Mouse (Mus musculus): ENCODE measurements at regions not wholly inside any gene's neighbourhood (a gene's known extent, or its start where the extent isn't known, plus 50 kb on each side); places are given as distances from the start of the nearest gene placed in this dataset.

DNA sequence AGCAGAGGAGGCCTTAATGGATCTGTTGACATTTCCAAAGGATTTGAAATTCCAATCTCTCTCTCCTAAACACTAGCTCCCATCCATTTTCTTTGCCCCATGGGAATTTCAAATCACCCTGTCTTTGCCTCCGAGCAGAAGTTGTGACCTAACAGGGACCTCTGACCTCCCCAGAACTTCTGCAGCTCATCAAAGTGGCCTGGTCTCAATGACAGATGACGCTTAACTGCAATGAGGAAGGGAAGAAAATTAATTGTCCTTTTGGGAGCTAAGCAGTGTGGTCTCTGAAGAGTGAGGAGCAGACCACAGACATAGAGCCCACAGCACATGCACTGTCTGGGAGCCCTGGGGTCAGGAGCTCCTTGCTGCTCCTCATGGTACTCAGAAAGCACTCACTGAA, 155.3 kb downstream of the Tox3 start:
- intact Hi-C loops (cut with DNase I): no loop called here

DNA sequence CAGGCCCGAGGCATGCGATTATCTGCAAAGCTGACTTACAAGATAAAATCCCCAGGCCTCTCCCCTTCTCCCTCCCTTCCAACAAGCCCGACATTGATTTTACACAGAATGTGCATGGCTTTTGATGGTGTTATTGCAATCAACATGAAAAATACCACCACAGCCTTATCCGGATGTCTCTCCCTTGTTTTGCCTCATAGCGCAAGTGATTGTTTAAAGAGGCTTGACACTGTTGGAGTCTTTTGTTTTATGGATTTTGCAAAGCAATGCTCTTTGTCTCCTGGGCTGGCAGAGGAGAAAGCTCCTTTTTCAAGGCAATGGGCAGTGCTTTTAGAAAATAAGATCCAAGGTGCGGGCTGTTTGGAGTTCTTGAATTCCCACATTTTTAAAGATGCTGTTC, 165.3 kb downstream of the Tox3 start:
- intact Hi-C loops (cut with DNase I): no loop called here

DNA sequence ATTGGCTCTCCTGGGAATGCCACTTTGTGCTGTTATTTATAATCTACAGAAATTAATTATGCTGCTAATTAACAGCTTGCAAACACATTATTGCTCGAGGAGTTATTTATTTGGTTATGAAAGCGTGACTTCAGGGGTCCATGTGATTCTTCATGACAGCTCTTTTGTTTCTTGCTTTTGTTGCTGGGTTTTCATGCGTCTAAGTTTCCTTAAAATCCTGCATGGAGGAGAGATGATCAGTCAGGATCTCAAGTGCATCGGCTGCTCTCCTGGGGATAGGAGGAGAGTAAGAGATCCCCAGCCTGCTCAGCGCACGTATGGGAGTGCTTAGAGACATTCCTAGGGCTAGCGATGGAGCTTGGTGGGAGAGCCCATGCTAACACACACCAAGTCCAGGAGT, 171.4 kb downstream of the Tox3 start:
- intact Hi-C loops (cut with DNase I): no loop called here

DNA sequence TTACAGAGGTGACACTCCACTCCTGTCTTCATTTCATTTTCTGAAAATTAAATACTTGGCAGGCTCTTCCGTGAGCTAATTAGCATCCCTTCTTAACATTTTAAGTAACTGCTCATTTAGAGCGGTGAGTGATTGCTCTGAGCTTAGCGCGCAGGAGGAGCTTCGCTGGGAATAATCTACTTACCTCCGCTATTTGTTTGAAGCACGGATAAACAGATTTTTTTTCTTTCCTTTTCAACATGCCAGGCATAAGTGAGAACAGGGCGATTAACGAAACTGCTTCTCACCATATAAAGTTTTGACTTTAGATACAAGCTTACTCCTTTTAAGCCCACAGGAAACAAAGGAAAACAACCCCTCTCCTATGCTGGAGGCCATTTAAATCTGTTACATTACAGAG, 171.8 kb downstream of the Tox3 start:
- intact Hi-C loops (cut with DNase I): no loop called here

DNA sequence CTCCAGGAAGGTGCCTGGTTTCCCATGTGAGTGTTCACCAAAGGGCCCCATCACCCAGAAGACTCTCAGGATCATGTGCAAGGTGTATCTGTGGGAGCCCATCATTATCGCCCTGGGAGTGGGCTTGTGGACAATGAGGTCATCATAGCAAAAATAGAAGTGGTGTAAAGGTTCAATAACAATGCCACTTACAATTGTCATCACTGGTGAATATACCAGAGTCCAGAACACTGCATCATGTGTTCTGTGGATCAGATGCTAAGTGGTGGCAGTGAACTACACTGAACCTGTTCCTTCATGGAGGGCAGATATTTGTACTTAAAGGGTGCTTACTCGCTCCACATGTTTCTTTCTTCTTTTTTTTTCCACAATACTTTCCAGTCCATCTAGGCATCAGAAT, 181.5 kb downstream of the Tox3 start:
- intact Hi-C loops (cut with DNase I): no loop called here

DNA sequence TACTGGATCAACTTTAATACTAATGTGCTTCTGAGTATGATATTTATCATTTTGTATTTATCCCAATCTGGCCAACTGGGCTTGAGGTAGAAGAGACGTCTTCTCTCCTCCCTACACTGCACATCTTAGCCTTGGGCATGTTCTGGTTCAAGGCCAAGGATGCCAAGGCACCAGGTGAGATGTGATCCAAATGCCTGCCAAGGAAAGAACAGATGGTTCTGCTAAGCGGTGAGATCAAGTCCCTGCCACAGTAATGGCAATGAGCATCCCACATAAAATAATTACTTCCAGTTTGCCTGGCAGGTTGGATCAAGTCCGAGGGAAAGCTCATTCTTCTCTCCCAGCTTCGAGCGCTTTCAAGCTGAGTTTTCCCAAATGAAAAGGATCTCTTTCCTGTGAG, 196.7 kb downstream of the Tox3 start:
- intact Hi-C loops (cut with DNase I): no loop called here

DNA sequence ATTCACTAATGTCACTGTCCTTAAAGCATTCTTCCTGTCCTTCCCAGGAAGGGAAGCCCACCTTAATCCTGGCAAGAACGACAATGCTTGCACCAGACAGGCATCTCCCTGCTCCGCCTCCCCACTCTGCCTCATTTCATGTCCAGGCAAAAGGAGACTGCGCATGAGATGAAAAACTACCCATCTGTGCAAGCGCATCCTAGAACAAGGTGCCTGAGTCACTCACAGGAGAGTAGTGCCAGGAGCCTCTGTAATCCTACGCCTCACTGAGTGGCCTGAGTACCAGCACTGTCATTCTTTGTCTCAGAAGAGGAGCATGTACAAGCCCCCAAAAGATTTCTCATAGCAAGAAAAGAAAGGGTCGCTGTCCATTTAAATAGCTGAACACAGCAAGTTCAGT, 198.2 kb downstream of the Tox3 start:
- intact Hi-C loops (cut with DNase I): no loop called here

DNA sequence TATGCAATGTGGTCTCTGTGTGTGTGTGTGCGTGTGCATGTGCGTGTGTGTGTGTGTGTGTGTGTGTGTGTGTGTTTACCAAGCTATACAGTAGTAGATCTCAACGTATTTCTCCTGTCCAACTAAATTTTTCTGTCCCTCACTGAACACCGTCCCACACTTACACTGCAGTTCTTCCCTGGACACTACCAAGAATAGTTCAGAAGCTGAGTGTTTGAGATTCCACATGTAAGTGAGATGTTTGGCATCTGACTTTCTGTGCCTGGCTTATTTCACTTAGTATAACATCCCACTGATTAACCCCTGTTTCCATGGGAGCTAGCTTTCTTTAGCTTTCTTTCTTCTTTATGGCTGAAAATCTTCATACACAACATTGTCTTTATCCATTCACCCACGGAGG, 213.5 kb downstream of the Tox3 start:
- intact Hi-C loops (cut with DNase I): no loop called here

DNA sequence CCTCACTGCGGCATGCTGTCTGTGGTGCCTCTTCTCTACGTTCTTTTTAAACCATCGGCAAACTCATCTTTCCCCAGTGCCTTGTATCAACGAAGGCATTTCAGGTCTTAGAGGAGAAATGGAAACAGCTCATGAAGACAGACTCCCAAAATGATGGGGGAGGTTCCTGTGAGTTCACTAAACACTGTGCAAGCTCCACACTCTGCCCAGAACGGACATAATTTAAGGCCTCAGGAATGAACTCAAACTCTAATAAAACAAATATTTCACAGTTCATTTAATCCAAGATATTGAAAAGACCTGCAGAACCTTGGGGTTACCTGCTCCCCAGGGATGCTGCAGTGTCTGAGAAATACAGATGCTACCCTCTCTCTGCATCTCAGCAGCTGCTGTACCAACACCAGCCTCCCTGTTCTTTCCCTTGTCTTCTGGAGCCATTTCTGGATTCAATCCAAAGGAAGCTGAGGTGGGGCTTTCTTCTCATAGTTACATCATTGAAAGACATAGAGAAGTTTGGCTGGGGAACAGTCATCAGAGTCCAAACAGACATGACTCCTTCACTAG, 217.4 kb downstream of the Tox3 start:
- intact Hi-C loops (cut with DNase I): no loop called here

DNA sequence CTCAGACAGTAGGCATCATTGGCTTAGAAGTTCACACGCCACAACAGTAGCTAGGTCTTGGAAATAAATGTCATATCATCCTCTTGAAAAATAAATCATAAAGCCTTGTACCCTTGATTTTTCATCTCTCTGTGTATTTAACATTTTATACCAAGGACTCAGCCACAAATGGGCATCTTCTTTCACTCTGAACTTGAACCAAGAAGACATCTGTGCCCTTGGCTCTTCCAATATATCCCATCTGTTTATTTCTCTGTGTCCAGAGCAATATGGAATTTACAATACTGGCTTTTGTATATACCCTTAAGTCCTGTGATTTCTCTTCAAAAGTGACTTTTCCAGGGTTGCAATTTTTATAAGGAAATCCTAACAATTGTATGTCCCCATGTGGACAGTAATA, 222.7 kb downstream of the Tox3 start:
- intact Hi-C loops (cut with DNase I): no loop called here

DNA sequence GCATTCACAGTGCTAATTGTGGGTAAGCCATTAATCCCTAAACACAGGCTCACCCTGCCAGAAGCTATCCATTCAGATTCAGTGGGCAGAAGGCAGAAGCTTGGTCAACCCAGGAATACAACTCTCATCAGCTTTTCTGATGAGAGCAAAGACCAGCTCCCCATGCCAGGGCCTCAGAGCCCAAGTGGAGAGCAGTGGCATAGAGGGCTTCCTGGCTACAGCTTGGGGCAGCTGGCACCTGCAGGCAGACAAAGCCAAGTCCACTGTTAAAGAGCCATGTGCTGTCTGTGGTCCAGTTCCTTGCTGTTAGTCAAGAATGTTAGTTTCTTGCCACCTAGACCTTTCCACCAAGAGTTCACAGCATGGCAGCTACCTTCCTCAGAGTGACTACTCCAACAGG, 225.0 kb downstream of the Tox3 start:
- intact Hi-C loops (cut with DNase I): no loop called here

DNA sequence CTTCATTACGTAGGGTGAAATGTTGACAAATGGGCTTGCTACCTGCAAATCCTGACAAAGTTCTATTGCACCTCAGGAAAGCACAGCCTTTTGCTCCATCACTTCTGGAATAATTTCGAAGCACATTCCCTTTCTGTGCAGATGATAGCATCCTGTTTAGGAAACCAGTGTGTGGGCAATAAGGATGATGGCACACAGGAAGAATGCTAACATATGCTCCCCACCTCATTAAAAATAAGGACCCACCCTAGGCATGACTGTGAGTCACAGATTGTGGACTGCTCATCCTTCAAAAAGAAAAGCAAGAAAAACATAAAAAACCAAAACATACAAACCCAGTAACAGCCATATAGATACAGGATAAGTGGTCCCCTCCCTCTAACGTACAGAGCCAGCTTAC, 226.2 kb downstream of the Tox3 start:
- intact Hi-C loops (cut with DNase I): no loop called here

DNA sequence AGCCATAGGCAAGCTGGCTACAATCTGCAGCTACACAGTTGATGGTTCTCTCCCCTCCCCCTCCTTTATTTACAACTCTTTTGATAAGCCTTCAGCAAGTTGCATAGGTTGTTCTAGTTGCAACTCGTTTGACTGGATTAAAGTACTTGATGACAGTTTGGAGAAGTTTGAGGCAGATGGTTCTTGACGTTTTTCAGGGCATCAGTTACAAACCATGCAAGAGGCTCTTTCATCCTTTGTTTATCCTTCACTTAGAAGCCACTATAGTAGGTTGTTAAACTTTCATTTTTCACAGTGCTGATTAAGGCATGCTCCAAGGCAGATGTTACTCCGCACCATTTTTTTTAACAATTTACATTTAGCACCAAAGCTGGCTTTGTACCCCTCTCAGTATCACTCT, 227.1 kb downstream of the Tox3 start:
- intact Hi-C loops (cut with DNase I): no loop called here

DNA sequence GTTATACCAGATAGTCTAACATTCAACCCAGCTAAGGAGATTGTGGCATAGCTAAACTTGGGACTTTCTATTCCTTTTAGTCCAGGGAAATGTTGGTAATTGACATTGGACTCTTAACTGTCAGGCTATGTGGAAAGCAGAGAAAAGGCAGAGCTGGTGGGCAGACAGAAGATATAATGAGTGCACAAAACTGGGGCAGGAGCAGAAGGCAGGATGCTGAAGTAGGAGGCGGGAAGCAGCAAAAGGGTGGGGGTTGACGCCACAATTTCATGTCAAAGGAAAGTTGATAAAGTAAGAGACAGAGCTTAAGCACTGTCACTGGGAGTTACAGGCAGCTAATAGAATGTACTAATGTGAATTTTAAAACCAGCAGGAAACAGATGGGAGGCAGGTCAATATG, 232.7 kb downstream of the Tox3 start:
- intact Hi-C loops (cut with DNase I): no loop called here

DNA sequence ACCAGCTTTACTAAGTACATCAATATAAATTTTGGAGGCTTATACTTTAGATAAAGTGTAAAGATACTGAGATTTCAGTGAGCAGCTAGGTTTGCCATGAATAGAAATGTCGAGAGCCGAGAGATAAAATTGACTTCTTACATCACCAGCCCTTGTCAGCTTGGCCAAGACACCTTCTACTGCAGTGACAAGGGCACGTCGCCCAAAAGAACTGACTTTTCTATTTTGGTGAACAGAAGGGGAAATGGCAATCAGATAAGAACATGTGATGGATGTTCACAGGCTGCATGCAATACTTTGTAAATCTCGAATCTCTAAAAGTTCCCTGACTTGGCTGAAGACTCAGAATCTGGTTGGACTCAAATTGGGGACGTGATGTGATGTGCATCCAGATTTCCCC, 247.6 kb downstream of the Tox3 start:
- intact Hi-C loops (cut with DNase I): no loop called here

DNA sequence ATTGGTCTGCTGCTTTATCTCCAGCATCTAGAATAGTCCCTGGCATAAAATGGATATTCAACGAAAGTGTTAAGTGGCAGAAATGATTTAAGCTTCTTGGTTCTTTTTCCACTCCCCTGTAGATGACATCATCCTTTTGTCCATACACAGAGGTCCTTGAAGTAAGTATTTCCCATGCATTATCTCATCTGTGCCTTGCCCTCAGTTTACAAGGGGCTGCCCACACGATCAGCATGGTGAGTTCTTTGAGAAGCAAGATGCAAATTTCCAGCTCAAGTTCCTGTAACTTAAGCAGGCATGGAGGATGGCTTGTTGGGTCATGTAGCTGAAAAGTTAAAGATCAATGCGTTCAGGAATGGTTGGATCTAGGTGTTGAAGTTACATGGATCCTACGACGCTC, 265.5 kb downstream of the Tox3 start:
- intact Hi-C loops (cut with DNase I): no loop called here

DNA sequence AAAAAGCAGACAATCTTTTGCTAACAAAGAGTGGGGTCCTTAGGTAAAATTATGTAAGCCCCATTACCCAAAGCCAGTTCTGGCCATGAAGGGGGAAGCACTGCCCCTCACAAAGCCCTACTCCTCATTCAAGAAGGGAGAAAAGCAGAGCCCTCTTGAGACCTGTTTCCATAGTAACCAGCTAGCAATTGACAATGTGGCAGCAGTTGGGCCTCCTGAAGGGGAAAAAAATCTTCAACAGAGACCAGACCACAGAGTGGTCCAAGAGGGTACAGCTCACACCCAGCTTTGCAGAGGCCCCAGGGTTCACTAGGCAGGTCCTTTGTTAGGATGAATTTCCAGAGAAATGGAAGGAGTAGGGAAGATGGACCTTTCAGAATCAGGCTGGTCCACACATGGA, 271.8 kb downstream of the Tox3 start:
- intact Hi-C loops (cut with DNase I): no loop called here

DNA sequence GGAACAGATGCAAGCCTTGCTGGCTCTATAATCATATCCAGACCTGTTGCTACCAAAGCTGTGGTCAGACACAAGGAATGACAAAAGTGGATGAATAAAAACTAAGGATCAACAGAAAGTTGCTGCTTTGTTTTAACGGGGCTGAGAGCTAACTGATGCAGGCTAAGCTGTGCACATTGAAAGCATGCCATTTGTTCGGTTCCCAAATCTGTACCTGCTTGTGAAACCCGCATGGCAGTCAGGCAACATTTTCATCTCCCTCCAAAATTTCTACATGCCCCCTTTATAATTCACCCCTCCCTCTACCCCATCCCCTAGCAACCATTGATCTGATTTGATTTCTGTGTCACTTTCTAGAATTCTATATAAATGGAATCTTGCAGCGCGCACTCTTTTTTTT, 272.3 kb downstream of the Tox3 start:
- intact Hi-C loops (cut with DNase I): no loop called here

DNA sequence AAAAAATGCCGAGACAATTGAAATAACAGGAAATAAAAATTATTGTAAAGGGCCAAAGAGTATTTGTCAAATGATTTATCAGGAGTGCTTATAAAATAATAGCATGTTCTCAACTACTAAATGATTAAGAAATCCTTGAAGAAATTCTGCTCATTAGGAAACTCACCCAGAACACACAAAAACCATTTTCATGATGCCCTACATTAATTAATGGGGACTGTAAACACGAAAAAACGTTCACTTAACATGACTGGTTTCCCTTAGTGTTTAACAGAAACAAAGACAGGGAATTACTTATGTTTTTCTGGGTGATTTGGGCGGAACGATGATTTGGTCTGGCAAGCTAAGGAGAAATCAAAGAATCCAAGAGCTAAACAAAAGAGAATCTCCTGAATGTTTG, 278.1 kb downstream of the Tox3 start:
- intact Hi-C loops (cut with DNase I): no loop called here

DNA sequence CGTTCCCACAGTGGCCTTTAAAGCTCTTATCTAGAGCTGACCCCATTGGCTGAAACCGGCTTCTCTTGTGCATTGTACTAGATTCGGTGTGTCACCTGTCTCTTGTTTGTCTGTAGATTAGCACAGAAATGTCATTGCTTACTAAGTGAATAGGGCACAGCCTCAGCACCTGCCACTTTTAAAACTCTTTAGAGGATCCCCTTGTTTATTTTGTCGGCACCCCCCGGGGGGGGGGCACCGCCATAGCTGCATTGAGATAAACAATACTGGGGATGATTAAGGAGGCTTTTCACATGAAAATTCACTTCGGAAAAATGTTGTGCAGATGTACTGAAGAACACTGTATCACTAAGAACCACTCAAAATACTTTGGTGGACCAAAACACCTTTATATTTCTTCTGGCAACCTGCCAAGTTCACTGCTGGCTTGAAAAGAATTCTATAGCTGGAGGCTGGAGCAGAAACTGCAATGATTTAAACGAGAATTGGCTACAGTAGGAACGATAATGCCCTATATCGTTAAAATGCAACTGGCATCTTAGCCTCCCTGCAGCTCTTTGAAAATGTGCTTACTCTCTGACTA, 278.6 kb downstream of the Tox3 start:
- intact Hi-C loops (cut with DNase I): no loop called here

DNA sequence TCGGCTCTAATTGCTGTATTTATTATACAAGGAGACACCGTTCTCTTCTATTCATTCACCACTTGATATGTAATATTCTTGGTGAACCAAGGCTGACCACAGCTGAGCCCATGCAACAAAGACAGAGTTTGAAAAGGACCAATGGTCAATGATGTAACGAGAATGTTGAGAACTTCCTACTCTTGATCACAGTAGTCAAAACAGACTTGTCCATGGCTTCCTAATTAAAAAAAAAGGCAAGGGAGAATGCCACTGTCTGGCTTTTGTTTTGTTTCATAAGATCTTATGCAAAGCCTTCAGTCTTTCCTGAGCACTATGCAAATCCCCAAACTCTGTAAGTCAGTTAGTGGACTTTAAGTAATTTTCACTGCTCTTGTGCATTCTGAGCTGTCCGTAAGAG, 279.7 kb downstream of the Tox3 start:
- intact Hi-C loops (cut with DNase I): no loop called here

DNA sequence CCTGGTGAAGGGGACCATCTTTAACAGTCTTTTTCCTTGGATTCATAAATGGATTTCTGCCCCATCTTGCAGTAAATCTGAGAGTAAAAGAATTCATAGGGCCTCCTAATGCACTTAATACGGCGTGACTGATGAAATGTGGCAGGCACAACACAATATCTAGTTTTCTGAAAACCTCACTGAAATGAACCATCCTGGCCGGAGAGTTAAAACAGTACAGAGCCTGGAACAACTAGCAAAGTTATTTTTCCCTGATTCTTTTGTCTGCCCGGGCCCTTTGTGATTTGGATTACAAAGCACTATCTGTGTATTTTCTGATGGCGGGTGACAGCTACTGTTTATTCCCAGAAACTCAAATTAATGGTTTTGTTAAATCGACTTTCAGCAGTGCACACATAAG, 283.8 kb downstream of the Tox3 start:
- intact Hi-C loops (cut with DNase I): no loop called here

DNA sequence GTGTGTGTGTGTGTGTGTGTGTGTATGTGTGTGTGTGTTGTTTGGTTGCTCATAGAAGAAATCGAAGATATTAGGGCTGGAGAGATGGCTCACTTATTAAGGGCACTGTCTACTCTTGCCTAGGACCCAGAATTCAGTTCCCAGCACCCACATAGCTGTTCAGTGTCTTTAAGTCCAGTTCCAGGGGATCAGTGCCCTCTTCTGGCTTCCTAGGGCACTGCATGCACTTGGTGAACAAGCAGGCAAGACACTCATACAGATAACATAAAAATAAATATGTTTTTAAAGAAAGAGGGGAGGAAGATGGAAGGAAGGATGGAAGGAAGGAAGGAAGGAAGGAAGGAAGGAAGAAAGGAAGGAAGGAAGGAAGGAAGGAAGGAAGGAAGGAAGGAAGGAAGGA, 284.9 kb downstream of the Tox3 start:
- intact Hi-C loops (cut with DNase I): no loop called here

DNA sequence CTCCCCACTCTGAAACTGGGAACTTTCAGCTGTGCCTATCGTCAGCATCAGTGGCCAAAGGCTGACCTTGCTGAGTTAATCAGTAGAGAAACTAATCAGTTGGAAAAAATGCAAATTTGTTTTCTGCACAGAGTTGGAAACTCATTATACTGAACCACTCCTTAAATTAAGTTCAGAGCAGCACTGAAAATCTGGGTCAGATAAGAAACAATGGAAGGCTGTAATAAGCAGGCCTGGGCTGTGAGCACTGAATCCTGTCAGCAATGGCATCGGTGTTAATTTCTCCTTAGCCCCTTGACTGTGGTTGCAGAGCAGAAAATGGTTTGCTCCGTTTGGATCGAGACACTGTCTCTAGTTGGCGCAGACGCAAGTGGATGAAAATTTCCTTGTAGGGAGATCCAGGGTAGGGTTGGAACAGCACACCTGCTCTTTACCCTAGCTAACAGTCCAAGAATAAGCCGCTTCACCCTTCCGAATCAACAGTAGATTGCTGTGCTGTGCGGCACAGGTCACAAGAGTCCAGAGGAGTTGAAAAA, 289.4 kb downstream of the Tox3 start:
- intact Hi-C loops (cut with DNase I): no loop called here

Data from adrenal gland (tissue).